Mouse (Mus musculus) adrenal gland, adult 18-20 months (tissue): ENCODE data around the gene Slc22a21. TPM values are rescaled to one million over a fixed set of nuclear protein-coding genes. Genes with fewer than 3 reads are reported as not detected.
"Not testable (repeated sequence)": the region's sequence is repeated elsewhere in the genome, so short reads cannot be mapped to it uniquely, and the experiment has no call there.

Experiments used
- DNase-seq, 2 experiments: peaks; one replicate each; pipeline ENCODE4 v3.0.0; 2021 to 2022; ENCODE audit warnings: low spot score in 2 of 2
- total RNA-seq, 2 experiments: library from RNA; stranded (reverse); gene quantifications; 1 replicate in 1 of 2; 2 replicates in 1 of 2; pipeline ENCODE4 v1.2.3; 2021

The Slc22a21 gene
- total RNA-seq, 2 experiments from 2014 or later: 3.5 to 6.5 TPM

GRCm38 (mm10) chr11:54002761-54003717 lies 22.9 kb upstream of the Slc22a21 start:
- peak; percentile 59 for DNase-seq

DNA sequence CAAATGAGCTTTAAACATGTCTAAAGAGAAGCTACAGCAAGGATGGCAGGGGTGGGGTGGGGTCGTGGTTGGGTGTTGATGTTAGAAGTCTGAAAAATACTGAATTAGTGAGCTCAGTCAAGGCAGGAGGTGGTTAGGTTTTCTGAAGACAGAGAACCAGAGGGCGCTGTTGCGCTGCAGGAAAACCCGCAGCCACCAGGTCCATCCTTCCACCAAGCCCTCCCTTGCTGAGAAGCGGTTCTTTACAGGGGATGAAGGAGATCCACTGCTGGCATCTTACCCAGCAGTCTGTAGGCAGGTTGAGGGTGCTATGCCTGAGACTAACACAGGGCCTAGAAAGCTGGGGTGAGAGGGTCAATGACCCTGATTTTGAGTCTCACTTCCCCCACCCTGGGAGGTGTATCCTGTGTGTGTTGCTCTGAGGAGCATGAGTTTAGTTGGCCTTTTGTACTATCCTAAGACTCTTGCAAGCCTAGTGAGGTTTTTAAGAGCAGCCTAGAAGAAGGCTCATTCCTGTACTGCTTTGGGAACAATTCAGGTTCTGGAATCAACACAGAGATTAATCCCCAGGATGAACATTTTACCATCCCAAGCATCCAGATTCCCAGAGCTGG lies 22.1 kb upstream of the Slc22a21 start:
- peak; percentile 47 to 57 for DNase-seq

DNA sequence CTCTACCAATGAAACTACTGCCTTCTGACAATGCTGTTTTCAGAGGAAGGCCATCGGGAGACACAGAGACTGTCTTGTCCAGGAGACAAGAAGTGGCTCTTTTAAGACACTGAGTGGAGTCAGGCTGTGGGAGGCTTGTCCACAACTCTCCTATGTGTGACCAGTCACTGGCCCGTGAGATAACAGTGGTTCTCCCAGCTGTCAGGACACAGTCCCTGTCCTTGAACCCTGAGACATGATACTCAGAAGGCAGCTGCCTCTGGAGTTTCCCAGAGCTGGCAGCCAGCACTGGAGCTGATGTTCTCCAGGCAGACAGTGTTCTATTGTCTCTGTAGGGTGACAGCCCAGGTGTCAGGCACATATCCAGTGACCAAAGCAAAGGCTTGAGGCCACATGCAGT lies 17.5 kb upstream of the Slc22a21 start:
- DNase-seq: no peak

DNA sequence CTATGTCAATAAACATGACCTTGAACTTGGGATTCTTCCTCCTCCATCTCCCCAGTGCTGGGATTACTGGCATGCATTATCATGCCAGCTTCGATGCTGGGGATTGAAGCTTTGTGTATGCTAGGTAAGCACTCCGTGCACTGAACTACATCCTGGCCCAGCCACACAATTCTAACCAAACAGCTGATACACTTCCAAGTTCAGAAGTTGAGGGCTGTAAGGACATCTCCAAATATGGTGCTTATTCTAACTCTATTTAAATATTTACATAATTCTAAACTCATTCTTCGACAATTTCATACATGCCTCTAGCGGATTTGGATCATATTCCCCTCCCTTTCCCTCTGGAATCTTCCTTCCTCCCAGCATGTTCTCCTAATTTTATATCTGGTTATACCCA lies 12.1 kb upstream of the Slc22a21 start:
- no peak for DNase-seq

GRCm38 (mm10) chr11:53989232-53989631 lies 9.1 kb upstream of the Slc22a21 start:
- no peak for DNase-seq

DNA sequence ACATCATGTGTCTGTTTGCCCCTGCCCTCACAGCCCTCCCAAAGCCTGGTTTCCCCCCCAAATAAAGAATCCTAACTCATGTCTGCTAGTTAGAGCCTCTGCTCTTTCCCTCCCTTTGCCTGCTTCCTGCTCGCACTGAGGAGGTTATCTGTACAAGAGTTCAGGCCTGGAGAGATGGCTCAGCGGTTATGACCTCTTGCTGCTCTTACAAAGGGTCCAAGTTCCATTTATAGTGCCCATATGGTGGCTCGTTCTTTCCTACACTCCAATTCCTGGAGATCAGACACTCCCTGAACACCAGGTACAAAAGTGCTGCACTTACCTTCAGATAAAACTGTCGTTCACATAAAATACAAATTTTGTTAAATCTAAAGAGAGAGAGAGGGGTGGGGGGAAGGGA lies 7.9 kb upstream of the Slc22a21 start:
- DNase-seq: no peak

- DNase-seq: no peak
These were observed 1.3 kb upstream of the Slc22a21 start for GRCm38 (mm10) chr11:53981396-53981795.

DNA sequence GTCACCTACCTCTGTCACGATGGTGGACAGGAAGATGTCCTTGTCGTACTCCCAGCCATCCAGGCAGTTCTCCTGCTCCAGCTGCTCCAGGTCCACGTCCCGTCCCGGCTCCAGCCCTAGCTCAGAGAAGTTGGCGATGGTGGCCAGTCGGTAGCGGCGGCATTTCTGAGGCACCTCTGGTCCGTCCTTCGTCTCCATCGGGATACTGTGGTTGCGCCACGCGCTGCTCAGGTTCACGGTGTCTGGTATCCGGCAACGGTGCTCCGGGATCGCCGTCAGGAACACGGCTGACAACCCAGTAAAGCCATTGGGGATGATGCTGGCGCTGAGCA lies 710 bp downstream of the Slc22a21 start:
- DNase-seq: not testable (repeated sequence)

DNA sequence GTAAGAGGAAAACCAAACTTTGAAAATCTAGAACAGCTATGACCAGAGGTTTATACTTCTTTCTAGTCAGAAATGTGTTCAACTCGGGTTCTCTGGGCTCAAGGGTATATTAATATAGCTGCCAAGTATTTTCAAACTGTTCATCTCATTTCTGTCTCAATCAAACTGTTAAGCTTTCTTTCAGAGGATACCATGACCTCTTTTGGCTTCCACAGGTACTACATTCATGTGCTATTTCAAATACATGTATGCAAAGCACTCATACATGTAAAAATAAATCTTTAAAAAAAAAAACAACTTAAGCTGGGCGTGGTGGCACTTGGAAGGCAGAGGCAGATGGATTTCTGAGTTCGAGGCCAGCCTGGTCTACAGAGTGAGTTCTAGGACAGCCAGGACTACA lies 2.5 kb downstream of the Slc22a21 start:
- DNase-seq: no peak

GRCm38 (mm10) chr11:53975559-53975958 lies 4.6 kb downstream of the Slc22a21 start:
- DNase-seq: no peak

DNA sequence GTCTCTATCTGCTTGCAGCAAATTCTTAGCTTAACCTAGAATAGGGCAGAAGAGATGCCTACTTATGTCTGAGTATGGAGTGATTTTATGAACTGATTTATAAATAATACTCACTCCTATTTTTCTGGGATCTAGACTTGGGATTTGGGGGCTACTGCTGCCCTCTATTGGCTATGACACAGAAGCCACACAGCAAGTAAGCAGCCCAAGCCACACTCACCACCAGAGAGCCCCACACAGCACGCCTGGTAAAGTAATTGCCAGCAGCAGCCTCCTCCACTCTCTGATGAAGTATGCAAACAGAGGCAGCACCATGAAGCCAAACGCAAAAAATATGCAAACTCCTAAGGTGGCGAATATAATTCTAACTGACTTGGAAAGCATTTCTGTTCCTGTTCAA lies 21.1 kb downstream of the Slc22a21 start:
- no peak for DNase-seq

DNA sequence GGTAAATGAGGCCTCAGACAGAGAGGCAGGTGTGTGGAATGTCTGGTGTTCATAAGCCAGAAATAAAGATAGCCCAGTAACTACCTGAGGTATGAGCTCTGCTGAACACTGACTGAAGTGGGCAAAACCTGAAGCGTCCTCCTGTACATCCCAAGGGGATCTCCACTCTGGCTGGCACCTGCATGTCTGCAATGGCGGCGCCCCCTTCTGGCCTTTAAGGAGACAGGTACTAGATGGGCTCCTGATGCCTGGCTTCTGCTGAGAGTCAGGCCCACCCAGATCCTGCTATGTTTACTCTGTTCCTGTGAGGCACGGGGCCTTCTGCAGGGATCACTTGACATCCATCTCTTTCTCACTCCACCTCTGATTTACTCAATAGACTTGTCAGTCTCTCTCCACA lies 22.0 kb downstream of the Slc22a21 start:
- DNase-seq: not testable (repeated sequence)

DNA sequence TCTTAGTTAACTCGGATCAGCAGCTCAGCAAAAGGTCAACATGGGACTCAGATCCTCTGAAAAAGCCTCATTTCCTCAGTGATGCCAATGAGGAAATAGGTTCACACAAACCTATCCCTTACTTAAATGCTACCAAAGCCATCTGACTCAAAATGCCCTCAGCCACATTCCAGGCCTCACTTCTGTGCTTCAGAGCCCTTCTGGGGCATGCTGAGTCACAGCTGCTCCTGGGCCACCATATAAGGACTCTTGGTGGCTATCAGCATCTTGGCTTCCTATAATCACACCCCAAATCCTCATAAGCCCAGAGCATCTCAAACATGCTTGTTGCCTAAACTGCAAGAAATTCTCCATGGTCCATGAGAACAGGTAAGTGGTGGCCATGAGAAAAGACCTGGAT lies 23.5 kb downstream of the Slc22a21 start:
- peak in 1 of 2 experiments; percentile 9 for DNase-seq

- no peak for DNase-seq
These were observed 25.5 kb downstream of the Slc22a21 start for GRCm38 (mm10) chr11:53954653-53955052.

GRCm38 (mm10) chr11:53950133-53950532 lies 30.0 kb downstream of the Slc22a21 start:
- not testable (repeated sequence) for DNase-seq

DNA sequence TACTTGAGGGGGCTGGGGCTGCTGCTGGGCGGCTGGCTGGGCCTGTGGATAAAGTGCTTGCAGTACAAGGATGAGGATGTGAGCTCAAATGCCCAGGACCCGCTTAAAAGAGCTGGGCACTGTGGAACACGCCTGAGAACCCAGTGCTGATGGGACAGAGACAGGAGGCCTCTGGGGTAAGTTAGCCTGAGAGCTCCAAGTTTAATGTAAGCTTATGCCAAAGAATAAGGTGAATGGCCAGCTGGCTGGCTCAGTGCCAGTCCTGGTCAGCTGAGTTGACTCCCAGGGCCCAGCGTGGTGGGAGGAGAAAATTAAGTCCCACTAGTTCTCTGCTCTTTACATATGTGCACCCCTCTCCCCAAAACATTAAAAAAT lies 48.2 kb downstream of the Slc22a21 start:
- DNase-seq: not testable (repeated sequence)

GRCm38 (mm10) chr11:53931091-53931943 lies 48.8 kb downstream of the Slc22a21 start:
- peak; percentile 56 to 60 for DNase-seq

DNA sequence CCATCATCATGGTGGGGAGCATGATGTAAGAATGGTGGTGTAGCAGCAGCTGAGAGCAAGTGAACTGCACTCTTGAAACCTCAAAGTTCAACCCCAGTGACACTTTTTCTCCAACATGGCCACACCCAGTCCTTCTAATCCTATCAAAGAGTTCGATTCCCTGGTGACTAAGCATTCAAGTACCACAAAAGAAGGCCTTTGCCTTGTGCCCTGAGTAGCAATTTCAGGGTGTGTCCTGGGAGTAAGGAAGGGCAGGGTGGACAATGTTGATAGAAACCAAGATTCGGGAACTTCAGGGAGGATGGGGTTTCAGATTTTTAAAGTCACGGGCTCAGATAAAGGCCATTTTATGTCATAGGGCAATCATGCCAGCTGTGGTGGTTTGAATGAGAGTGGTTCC lies 50.4 kb downstream of the Slc22a21 start:
- DNase-seq: no peak

GRCm38 (mm10) chr11:53928585-53928984 lies 51.5 kb downstream of the Slc22a21 start:
- DNase-seq: no peak

DNA sequence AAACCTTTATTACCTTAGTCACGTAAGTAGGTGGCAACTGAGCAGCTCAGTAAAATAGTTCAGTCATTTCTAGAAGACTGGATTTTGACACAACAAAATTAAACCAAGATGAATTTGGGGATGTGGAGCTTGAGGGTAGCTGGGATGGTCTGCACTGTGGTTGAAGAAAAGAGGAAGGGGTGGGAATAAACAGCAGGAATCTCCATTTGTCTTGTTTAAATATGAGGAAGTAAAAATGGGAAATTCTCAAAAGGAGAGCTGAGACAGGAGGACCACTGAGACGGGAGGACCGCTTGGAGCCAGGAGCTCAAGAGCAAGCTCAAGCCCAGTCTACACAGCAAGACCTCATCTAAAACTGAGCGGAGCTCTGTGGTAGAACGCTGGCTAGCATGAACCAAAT lies 53.8 kb downstream of the Slc22a21 start:
- no peak for DNase-seq

- no peak for DNase-seq
These were observed 61.3 kb downstream of the Slc22a21 start for GRCm38 (mm10) chr11:53918851-53919250.

DNA sequence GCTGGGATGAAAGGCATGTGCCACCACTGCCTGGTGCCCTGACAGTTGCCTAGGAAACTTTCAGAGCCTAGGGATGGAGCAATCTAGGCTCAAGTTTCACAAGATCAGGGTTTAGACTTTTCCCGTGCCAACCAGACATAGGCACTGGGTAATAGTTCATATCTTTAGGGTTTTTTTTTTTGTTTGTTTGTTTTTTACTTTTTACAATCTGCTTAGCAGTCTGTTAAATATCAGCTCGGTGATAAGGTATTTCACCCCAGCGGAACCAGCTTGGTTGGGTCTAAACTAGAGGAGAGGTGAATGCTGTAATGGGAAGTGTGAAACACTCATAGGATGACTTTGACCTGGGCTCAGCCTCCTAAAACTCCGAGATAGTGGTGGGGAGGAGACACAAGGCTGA lies 69.1 kb downstream of the Slc22a21 start:
- no peak for DNase-seq
